Mouse (Mus musculus): ENCODE measurements around the gene Adam1b. TPM values are rescaled to one million over a fixed set of nuclear protein-coding genes. Genes with fewer than 3 reads are reported as not detected.

Adam1b gene
- total and polyA plus RNA-seq, 3 experiments: not detected

DNA sequence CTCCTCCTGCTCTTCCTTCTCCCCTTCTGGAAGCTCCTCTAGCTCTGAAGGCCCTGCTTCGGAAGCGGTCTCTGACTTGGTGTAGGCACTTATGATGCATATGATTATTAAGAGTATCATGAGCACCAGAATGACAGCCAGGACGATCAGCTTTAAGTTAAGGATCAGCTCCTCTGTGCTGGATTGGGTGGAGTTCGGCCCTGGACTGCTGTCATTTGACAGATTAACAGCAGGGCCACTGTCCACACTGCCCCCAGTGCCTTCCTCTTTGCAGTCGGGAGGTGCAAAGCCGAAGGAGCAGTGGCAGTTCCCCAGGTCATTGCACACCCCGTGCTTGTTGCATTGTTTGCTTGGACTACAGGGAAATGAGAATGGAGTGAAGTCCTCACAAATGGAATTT, 2.5 kb downstream of the Adam1b start:
- no peak for DNase-seq

DNA sequence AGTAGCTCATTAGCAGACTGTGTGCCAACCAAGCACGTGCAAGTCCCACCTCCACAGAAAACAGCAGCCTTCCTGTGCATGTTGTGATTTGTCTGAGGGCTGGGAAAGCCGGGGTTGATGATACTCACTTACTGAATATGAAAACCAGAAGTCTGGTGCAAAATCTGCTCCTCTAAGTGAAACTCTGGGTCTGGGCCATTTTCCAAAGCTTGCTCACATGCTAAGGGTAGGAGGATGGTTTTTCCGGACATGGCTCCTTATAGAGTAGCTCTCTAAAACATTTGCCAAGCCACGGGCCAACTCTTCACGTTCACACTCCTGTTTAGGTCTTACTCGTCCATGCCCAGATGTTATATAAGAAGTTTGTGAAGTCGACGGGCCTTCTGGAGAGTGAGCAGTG, 9.9 kb downstream of the Adam1b start:
- DNase-seq: no peak

DNA sequence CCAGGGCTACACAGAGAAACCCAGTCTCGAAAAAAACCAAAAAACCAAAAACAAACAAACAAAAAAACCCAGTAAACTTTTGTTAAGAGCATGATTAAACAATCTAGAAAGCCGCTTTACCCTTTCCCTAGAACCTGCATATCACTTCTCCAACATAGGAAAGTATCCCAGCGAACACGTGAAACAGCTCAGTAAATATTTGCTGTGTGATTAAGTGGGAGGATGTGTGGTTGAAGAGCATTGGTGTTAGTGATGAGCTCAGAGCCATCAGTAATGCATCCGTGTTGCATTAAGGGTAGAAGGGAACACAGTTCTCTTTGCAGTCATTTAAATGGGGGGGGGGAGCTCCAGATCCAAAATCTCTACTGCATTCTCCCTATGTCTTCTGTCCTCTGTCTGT, 18.4 kb downstream of the Adam1b start:
- no peak for DNase-seq

DNA sequence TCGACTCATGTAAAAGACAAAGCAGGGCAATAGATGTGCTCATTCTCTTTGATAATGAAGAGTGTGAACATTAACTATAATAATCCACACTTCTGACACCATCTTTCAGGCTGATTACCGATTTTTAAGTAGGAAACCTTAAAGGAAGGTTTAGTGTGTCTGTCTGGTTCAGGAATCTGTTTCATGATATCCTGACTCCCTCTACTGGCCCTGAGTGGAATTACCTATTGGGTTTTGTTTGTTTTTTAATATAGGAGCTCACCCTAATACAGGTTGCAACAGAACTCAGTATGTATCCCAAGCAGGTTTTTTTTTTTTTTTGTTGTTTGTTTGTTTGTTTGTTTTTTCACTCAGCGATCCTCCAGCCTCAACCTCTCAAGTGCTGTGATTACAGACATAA, 25.6 kb downstream of the Adam1b start:
- DNase-seq: peak; percentile 22

DNA sequence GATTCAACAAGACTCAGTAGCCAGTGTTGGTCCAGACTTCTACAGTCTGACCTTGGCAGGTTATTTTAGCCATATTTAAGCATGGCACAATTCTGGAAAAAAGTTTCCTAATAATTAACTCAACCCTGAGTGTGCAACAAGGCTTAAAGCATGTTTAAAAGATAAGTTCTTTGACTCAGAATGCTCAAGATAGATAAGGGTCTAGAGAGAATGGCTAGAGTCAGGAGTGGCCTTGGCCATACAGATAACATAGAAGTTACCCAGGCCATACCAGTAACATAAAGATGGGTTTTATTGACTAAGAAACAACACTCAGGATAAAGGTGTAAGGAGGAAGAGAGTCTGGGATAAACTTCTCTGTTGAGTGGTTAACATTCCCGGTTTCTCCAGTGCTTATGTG, 27.2 kb downstream of the Adam1b start:
- DNase-seq: no peak

DNA sequence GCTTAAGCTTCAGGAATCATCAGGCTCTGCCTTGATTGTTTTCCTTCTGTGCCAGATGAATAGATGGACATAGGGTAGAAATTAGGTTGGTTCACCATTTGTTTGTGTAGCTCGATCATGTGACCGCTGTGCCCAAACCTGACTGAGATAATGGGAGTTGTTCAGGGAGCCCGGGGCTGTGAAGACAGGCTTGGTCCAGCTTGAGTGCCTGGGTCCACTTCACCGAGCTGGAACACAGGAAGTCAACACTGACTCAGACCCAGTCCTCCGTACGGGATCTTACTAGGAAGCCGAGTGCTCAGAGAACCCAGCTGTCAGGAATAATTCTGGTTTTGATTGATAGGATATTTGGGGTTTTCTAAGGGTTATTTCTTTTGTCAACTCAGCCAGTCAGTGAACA, 28.6 kb downstream of the Adam1b start:
- DNase-seq: no peak

DNA sequence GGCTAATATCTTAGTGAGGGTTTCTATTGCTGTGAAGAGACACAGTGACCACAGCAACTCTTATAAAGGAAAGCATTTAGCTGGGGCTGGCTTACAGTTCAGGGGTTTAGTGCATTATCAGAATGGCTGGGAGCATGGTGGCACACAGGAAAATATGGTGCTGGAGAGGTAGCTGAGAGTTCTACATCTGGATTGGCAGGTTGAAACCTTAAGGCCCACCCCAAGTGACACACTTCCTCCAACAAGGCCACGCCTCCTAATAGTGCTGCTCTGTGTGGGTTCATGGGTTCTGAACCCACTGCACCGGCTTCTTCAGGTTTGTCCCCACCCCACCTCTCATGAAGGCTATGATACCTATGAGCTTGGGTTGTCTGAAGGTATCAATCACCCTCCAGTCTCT, 30.8 kb downstream of the Adam1b start:
- DNase-seq: no peak

DNA sequence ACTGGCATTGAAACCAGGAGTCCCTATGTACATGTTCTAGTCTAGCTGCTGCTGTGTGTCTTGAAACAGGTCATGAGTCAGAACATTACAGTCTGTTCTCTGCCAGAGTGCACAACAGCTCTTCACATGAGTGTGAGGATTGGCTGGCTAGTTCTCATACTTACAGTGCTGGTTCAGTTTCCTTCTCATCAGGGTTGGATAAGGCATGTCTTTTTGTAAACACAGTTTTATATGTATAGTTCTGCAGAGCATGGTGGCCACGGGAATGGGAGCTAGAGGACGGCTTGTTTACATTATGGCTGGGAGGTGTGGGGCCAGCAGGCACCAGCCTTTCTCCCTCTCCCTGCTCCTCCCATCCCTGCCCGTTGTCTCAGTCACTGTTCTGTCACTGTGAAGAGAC, 33.7 kb downstream of the Adam1b start:
- no peak for DNase-seq

DNA sequence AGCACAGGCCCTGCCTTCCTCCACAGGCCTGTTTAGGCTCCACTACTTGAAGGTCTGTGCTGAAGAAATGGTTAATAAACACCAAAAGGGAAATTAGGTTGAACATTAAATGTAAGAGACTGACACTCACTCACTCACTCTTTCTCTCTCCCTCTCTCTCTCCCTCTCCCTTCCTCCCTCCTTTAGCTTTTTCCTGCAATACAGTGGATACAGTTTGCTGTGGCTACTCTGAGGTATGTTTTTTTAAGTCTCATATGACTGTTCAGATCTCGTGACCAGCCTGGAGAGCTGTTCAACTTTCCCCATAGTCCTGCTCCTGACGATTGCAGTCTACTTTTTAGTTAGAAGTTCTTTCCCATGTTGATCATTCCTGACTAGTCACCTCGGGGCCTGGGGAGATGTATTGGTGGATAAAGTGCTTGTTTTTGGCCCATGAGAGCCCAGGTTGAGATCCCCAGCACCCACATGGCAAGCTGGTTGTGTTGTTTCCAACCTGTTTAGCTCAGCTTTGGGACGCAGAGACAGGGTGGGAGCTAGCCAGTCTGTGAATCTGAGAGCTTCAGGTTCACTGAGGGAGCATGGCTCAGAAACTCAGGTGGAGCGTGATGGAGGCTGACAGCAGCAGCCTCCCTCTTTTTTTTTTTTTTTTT, 39.5 kb downstream of the Adam1b start:
- DNase-seq: no peak

DNA sequence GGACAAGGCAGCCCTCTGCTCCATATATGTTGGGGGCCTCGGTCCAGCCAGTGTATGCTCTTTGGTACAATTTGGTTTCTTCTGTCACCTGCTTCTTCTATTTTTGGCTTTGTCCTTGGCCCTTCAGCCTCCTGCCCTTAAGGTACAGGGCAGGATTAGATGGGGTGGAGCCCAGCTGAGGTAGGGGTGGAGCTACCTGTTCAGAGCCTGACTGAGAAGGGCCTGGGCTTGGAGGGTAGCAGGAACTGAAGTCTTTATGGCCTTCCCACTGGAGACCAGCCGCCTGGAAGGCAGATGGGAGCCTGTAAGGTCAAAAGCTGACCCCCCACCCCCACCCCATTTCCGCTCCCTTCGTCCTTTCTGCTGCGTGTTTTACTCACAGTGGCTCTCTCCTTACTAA, 40.3 kb downstream of the Adam1b start:
- no peak for DNase-seq

DNA sequence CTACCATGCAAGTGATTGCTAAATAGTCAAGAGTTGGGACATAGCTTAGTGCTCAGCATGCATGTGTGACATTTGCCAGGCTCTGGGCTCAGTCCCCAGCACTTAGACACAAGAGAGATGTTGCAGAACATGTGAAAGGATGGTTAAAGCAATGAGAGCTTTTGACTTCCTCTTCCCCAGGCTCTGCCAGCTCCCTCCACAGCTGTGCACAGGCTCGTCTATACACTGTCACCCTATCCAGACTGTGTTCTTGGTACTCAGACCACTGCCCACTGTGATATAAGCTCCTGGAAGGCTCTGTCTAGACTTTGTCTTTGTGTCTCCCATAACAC, 41.1 kb downstream of the Adam1b start:
- DNase-seq: no peak

DNA sequence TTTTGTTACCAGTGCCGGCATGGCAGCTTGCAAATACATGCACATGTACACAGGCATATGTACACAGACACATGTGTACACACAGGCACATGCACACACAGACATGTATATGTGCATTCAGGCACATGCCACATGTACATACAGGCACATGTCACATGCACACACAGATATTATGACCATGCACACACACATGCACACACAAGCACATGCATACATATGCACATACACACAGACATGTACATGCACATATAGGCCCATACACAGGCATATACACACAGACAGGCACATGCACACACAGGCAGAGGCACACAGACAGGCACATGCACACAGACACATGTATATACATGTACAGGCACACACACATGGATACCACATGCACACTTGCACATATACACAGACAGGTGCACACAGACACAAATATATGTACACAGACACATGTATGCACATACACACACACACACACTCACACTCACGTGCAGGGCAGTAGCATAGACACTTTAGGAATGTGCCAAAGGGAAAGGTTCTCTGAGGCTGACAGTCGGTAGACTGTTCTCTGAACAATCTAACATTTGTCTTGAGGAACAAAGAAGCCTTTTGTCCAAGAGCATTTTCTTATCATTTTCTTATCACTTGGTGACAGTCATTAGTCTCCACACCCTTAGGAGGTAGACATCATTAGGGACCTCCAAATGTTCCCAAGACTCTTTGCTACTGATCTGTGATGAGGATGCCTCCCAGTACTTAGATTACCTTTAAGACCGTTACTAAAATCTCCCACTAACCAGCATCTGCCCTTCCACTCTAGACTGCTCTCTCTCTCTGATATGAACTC, 41.7 kb downstream of the Adam1b start:
- no peak for DNase-seq

DNA sequence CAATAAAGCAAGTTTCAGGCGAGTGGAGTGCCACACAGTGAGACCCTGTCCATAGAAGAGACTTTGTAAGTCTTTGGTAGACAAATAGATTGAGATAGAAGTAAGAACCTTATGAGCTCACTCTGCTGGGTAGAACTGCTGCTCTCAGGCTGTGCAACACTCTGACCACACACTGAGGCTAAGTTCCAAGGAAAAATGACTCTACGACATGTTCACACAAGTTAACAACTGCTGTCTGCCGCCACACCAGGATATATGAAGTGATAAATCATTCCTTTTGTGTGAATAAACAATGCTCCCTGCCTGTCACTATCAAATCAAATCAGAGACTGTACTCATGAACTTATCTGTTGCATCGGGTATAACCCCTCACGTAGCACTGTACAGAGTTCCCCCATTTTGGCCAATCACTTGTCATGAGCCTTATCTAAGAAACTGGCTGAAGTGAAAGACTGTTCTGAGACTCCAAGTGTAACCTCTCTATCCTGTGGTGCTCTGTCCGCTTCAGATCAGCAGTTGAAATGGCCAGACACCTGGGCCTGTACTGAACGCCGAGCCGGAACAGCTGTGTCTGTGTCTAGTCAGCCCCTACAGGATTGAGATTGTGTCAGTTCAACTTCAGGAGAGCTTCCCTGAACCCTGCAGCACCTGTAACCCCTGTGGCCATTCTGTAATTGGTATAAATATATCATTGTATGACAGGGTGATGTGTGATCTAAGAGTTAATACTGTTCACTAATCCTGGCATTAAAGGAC, 47.5 kb downstream of the Adam1b start:
- no peak for DNase-seq

DNA sequence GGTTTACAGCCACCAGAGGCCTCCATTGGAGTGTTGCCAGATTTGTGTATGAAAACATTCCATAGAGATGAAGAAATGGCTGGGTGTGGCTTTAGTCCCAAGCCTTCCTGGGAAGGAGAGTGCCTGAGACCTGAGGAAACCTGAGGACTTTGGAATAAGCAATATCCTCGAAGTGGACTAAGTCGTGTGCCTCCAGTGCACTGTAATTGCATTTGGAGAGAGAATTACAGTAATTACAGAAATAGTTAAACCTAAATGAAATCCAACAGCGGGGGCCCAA, 48.8 kb downstream of the Adam1b start:
- no peak for DNase-seq

DNA sequence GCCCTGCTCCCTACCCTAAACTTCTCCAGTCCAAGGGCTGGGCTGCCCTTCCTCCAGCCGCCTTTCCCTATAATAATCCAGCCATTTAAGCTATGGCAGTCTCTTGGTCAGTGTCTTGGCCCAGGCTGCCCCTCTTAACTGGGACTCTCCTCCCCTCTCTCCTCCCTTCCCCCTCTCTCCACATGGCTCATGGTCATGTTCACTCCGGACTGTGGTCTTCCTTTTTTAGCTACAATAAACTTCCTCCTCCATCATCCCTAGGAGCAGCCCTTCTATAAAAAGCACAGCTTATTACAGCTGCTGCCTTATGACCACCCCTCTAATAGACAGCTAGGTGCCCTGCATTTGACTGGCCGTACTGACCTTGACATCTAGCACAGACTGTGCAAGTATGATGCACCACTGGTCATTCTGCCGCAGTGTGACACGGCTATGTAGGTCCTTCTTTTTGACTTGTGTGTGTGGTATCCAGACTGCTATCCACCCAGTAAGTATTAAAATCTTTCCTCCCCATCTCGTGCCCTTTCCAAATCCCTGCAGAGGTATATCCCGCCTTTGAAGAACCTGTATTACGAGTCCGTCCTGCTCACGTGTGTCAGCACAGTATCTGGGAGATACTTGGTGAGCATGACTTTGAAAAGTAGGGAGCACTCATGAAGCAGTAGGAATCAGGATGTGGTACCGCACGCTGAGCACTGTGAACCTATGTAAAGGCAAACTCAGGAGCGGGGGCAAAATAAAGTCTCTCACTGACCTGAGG, 49.3 kb downstream of the Adam1b start:
- DNase-seq: peak; percentile 42

DNA sequence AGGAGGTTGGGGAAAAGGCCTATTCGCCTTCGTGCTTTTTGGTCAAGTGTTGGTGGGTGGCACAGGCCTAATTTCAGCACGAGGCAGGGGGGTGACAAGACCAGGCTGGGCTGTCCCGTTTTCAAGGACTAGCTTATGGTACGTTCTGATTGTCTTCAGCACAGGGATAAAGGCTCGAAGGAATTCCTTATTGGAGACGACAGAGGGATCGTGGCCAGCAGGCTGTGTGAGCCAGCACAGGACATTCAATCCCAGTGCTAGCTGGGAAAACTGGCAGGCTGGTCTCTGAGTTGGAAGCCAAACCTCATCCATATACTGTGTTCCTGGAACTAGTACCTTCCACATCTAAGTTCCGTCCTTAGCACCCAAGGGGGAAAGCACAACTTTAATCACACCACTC, 50.3 kb downstream of the Adam1b start:
- DNase-seq: no peak

DNA sequence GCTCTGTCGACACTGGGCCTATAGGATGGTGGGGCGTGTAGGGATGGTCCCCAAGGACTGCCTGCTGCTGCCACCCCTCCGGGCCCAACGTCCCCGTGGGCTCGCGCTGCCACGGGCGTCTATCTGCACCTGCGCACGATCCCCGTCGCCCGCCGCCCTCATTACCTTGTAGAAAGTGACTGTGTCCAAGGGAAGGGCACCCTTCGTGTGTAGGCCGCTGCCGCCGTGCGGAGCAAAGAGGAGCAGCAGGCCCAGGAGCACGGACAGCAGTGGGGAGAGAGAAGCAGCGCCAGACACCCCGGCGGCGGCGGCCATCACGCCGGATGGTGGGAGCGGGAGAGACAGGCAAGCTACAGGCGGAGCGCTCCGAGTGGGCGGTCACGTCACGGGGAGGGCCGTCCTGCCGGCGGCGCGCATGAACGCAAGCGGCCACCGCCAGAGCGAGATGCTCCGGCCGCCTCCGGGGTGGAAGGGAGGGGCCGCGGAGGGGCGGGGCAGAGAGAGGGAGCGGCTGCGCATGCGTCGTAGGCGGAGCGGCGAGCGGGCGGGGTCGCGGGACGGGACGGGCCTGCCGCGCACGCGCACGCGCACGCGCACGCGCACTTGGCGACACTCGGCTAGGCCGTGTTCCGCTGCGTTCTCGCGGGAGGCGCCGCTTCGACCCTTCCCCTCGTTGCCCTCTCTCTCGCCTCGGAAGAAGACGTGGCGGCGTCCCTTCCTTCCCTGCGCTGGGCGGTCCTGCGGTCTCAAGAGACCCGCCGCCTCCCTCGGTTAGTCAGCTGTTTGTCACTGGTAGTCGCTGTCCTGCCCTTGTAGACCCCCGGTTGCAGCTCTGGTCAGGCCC, 51.0 kb downstream of the Adam1b start, which contains the start of gene Erp29:
TSS of gene Erp29 (minus strand) at position 481 of the 844 bp plus-strand sequence.
- peak; percentile 100 for DNase-seq

DNA sequence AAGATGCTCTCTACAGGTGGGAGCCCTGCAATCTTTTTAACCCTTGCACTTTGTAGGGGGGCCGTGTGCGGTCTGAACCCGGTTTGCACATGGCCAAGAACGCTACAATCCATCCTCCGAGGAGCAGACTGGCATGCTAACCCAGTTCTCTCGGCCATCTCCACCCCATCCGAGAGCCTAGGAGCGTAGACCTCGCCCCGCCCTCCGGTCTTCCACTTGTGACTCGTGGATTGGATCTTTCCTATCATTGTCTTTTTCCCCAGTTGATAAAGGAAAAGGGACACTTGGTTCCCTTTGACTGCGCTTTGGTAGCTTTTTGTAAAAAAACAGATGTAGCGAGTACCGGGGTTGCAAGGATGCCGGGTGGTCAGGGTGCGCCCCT, 51.6 kb downstream of the Adam1b start, which contains the start of gene Tmem116:
TSS of gene Tmem116 (plus strand) at position 250 of the 382 bp plus-strand sequence.
- peak; percentile 62 for DNase-seq

DNA sequence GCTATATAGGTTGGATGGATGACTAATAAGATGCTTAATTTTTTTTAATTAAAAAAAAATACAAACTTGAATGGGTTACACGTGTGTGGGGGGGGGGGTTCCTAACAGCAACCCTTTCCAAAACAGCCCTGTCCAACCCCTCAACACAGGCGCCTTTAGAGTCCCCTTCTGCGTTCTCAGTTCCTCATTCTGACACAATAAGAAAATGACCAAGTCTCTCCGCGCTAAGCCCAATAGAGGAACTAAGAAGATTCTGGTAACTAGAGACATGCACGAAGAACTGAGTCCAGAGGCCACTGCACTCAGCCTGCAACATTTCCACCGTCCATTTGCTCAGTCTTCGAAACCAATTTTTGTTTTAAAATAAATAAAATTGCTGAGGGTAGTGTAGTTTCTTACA, 52.0 kb downstream of the Adam1b start:
- DNase-seq: no peak

DNA sequence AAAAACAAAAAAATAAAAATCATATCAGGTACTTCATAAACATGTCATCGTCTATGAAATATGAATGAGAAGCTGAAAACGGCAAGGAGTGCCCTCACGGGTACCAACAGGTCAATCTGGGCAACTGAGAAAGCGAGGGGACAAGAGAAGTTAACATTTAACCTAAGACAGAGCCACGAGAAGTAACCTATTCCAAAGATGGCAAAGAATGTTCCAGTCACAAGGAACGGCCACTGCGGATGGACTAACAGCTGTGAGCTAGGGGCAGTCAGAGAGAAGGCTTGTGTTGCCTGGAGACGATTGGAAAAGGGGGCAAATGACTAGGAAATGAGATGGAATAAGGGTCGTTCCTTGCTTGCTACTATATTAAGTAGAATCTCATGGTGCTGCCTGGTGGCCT, 52.8 kb downstream of the Adam1b start:
- no peak for DNase-seq

Data from adrenal gland, adult 2 months (tissue).